Mouse (Mus musculus) liver, adult 2 months (tissue): ENCODE results near the gene Klf7. TPM values are rescaled to one million over a fixed set of nuclear protein-coding genes. Genes with fewer than 3 reads are reported as not detected.
"Not testable (repeated sequence)": the region's sequence is repeated elsewhere in the genome, so short reads cannot be mapped to it uniquely, and the experiment has no call there.

Experiments
- DNase-seq: peaks from one replicate; pipeline ENCODE4 v3.0.0-alpha.2; 2011; ENCODE audit warnings: low read depth, low spot score; ENCODE audit errors: extremely low read depth
- H3K27ac ChIP-seq: fragments of 200-500 bp; replicated peaks from 2 replicates; pipeline ENCODE4 v1.5.1; 2012; ENCODE audit warnings: low read depth, mild to moderate bottlenecking, control low read depth, inconsistent platforms, low read length; ENCODE audit not compliant: insufficient read depth
- H3K27me3 ChIP-seq: fragments of 200-500 bp; 2 replicates; pipeline ENCODE4 v1.6.1; 2012; ENCODE audit warnings: mild to moderate bottlenecking, moderate library complexity, low read length, inconsistent platforms; ENCODE audit not compliant: control insufficient read depth, insufficient read depth
- H3K36me3 ChIP-seq: fragments of 200-500 bp; 2 replicates; pipeline ENCODE4 v1.6.1; 2012; ENCODE audit warnings: low read length, inconsistent platforms; ENCODE audit not compliant: control insufficient read depth, insufficient read depth
- H3K4me1 ChIP-seq: fragments of 200-500 bp; 2 replicates; pipeline ENCODE4 v1.6.1; 2011; ENCODE audit warnings: low read length; ENCODE audit not compliant: control insufficient read depth, insufficient read depth
- H3K4me3 ChIP-seq: fragments of 200-500 bp; 2 replicates; pipeline ENCODE4 v1.5.1; 2011; ENCODE audit warnings: low read depth, mild to moderate bottlenecking, control low read depth, low read length, moderate library complexity; ENCODE audit not compliant: insufficient read depth
- H3K79me2 ChIP-seq: fragments of 200-500 bp; 2 replicates; pipeline ENCODE4 v1.6.1; 2012; ENCODE audit warnings: inconsistent platforms, mild to moderate bottlenecking, low read length, moderate library complexity; ENCODE audit not compliant: control insufficient read depth, insufficient read depth
- H3K9ac ChIP-seq: fragments of 200-500 bp; 2 replicates; pipeline ENCODE4 v1.6.1; 2012; ENCODE audit warnings: low read depth, mild to moderate bottlenecking, control low read depth, inconsistent platforms, low read length
- CTCF ChIP-seq: fragments of 200-500 bp; IDR thresholded peaks from 2 replicates; pipeline ENCODE4 v1.5.1; 2011; ENCODE audit warnings: low read depth, low read length, control low read depth
- POLR2A ChIP-seq: fragments of 200-500 bp; IDR thresholded peaks from 2 replicates; pipeline ENCODE4 v1.6.1; 2011; ENCODE audit warnings: low read length, control low read depth; ENCODE audit not compliant: insufficient read depth; ENCODE audit errors: extremely low read depth
- WGBS: fragments of 180-500 bp; shearing (Covaris S2); methylation state at CpG from one replicate; pipeline ENCODE4 v1.1.7; 2018; 5-methylcytosine and 5-hydroxymethylcytosine counted together
- polyA plus RNA-seq: library from polyadenylated mRNA; depleted of rRNA; stranded (reverse); fragments of >200 nt; gene quantifications from 2 replicates; pipeline ENCODE4 v1.2.3, GENCODE M21; 2012
- total RNA-seq: library from RNA; depleted of rRNA; stranded (reverse); fragments of >200 nt; gene quantifications from 2 replicates; pipeline ENCODE4 v1.2.3, GENCODE M21; 2014

The Klf7 gene
- total and polyA plus RNA-seq, 2 experiments, result 2.2 to 4.0 TPM

- 19% methylated on average over 7 of the region's 7 CpGs for WGBS
- Histone ChIP-seq H3K4me3 (peak overlapping the region; percentile 52), H3K9ac (peak overlapping the region; percentile 43), H3K79me2 (no peaks in the 10 kb centered on the region; the same call in 1 of the 2 replicates), H3K27me3 (no peaks in the 10 kb centered on the region), H3K36me3 (no peaks in the 10 kb centered on the region), H3K27ac (peak overlapping the region; percentile 50), H3K4me1 (peaks cover 4% of the 10 kb centered on the region; the same call in 1 of the 2 replicates)
- TF ChIP-seq CTCF (no peak), POLR2A (no peak)
- peak; percentile 19 for DNase-seq
Measured at GRCm38 (mm10) chr1:64119358-64119794, 2.7 kb downstream of the Klf7 start.

- H3K4me1 ChIP-seq, result peaks cover 5% of the 10 kb centered on the region; the same call in 1 of the 2 replicates
- H3K36me3 ChIP-seq, result no peaks in the 10 kb centered on the region
- H3K4me3 ChIP-seq, result peak overlapping the region; percentile 52
- H3K27ac ChIP-seq, result peak overlapping the region; percentile 25; the same call in 1 of the 2 replicates
- DNase-seq, result no peak
- 39% methylated on average over 6 of the region's 6 CpGs for WGBS
- H3K27me3 ChIP-seq, result no peaks in the 10 kb centered on the region
- H3K79me2 ChIP-seq, result no peaks in the 10 kb centered on the region; the same call in 1 of the 2 replicates
- peak overlapping the region; percentile 30; the same call in 1 of the 2 replicates for H3K9ac ChIP-seq
- TF ChIP-seq POLR2A, result no peak
- TF ChIP-seq CTCF, result no peak
Measured at GRCm38 (mm10) chr1:64118285-64119170, 3.6 kb downstream of the Klf7 start.

- H3K27me3 ChIP-seq, result no peaks in the 10 kb centered on the region
- WGBS, result 71% methylated on average over 11 of the region's 11 CpGs
- no peaks in the 10 kb centered on the region; the same call in 1 of the 2 replicates for H3K79me2 ChIP-seq
- TF ChIP-seq CTCF, result no peak
- TF ChIP-seq POLR2A, result no peak
- peaks cover 5% of the 10 kb centered on the region; the same call in 1 of the 2 replicates for H3K4me1 ChIP-seq
- no peak overlapping the region for H3K27ac ChIP-seq
- no peak for DNase-seq
- H3K4me3 ChIP-seq, result no peak overlapping the region
- H3K9ac ChIP-seq, result no peak overlapping the region
- no peaks in the 10 kb centered on the region for H3K36me3 ChIP-seq
Measured at GRCm38 (mm10) chr1:64117478-64118284, 4.4 kb downstream of the Klf7 start.

GRCm38 (mm10) chr1:64116746-64117455 is 5.2 kb downstream of the Klf7 start:
- Histone ChIP-seq H3K4me1 (peaks cover 5% of the 10 kb centered on the region; the same call in 1 of the 2 replicates), H3K27me3 (no peaks in the 10 kb centered on the region), H3K9ac (no peak overlapping the region), H3K4me3 (no peak overlapping the region), H3K36me3 (no peaks in the 10 kb centered on the region), H3K27ac (no peak overlapping the region), H3K79me2 (no peaks in the 10 kb centered on the region; the same call in 1 of the 2 replicates)
- no peak for DNase-seq
- no peak for TF ChIP-seq POLR2A
- TF ChIP-seq CTCF, result no peak
- 73% methylated on average over 6 of the region's 6 CpGs for WGBS

GRCm38 (mm10) chr1:64114579-64114978 is 7.5 kb downstream of the Klf7 start:
- H3K36me3 ChIP-seq, result no peaks in the 10 kb centered on the region
- WGBS, result 79% methylated on average over 3 of the region's 3 CpGs
- peaks cover 5% of the 10 kb centered on the region; the same call in 1 of the 2 replicates for H3K4me1 ChIP-seq
- H3K9ac ChIP-seq, result no peak overlapping the region
- DNase-seq, result no peak
- TF ChIP-seq CTCF (no peak), POLR2A (no peak)
- H3K27me3 ChIP-seq, result no peaks in the 10 kb centered on the region
- H3K79me2 ChIP-seq, result peaks cover 2% of the 10 kb centered on the region; the same call in 1 of the 2 replicates
- no peak overlapping the region for H3K27ac ChIP-seq
- H3K4me3 ChIP-seq, result no peak overlapping the region

GRCm38 (mm10) chr1:64108653-64109052 is 13.4 kb downstream of the Klf7 start:
- WGBS, result 76% methylated on average over 3 of the region's 3 CpGs
- DNase-seq, result not testable (repeated sequence)

More at GRCm38 (mm10) chr1:64108653-64109052, 13.4 kb downstream of the Klf7 start:
- H3K4me3 ChIP-seq, H3K27ac ChIP-seq, H3K9ac ChIP-seq, H3K4me1 ChIP-seq, H3K36me3 ChIP-seq, H3K27me3 ChIP-seq: not testable (repeated sequence)
- peaks cover 11% of the 10 kb centered on the region; the same call in 1 of the 2 replicates for H3K79me2 ChIP-seq
